Mouse (Mus musculus): Measurements from ENCODE around the gene Pcca. TPM values are rescaled to one million over a fixed set of nuclear protein-coding genes. Genes with fewer than 3 reads are reported as not detected.

The Pcca gene
- 10 to 100 TPM; 30.2 to 34.4 TPM for total RNA-seq (2021)
- long read RNA-seq, experiment 1, transcript Pcca-201 (24 exons, 2,592 nt): major isoform, 13 of 23 reads
- long read RNA-seq, experiment 1, partial matches to known transcripts: 2 of 23 reads
- long read RNA-seq, experiment 1, other reads (novel, unspliced or antisense): 8 of 23 reads
- long read RNA-seq, experiment 2, transcript Pcca-201 (24 exons, 2,592 nt): major isoform, 20 of 30 reads
- long read RNA-seq, experiment 2, partial matches to known transcripts: 5 of 30 reads
- long read RNA-seq, experiment 2, other reads (novel, unspliced or antisense): 5 of 30 reads

- peak; percentile 96 to 98 for DNase-seq (ENCODE audit: low spot score in 2 of 2)
- intact Hi-C loops (cut with DNase I): no loop called here
These were observed at the start of gene Pcca for GRCm38 (mm10) chr14:122534017-122534924. Gene Pcca, plus strand, starts transcription at chr14:122534324.

GRCm38 (mm10) chr14:122484458-122484843 lies 49.7 kb upstream of the Pcca start:
- intact Hi-C loops (cut with DNase I): no loop called here
- DNase-seq (ENCODE audit: low spot score in 2 of 2): no peak

GRCm38 (mm10) chr14:122484844-122485551 lies 49.1 kb upstream of the Pcca start:
- intact Hi-C loops (cut with DNase I): loop anchor here (5.0 kb wide), 1 partner anchor 392 kb away; no protein-coding TSS in a partner anchor
- no peak for DNase-seq (ENCODE audit: low spot score in 2 of 2)

GRCm38 (mm10) chr14:122485635-122486181 lies 48.4 kb upstream of the Pcca start:
- DNase-seq (ENCODE audit: low spot score in 2 of 2): no peak
- intact Hi-C loops (cut with DNase I): loop anchor here (5.0 kb wide), 1 partner anchor 392 kb away; no protein-coding TSS in a partner anchor

GRCm38 (mm10) chr14:122486611-122487010 lies 47.5 kb upstream of the Pcca start:
- intact Hi-C loops (cut with DNase I): loop anchor here (5.0 kb wide), 1 partner anchor 391 kb away; no protein-coding TSS in a partner anchor
- no peak for DNase-seq (ENCODE audit: low spot score in 2 of 2)

- DNase-seq (ENCODE audit: low spot score in 2 of 2): no peak
- intact Hi-C loops (cut with DNase I): loop anchor here (5.0 kb wide), 1 partner anchor 390 kb away; no protein-coding TSS in a partner anchor
These were observed 46.8 kb upstream of the Pcca start for GRCm38 (mm10) chr14:122487366-122487765.

GRCm38 (mm10) chr14:122489041-122489440 lies 45.1 kb upstream of the Pcca start:
- intact Hi-C loops (cut with DNase I): loop anchor here (5.0 kb wide), 1 partner anchor 388 kb away; no protein-coding TSS in a partner anchor
- no peak for DNase-seq (ENCODE audit: low spot score in 2 of 2)

GRCm38 (mm10) chr14:122489686-122490414 lies 44.3 kb upstream of the Pcca start:
- DNase-seq (ENCODE audit: low spot score in 2 of 2): no peak
- intact Hi-C loops (cut with DNase I): loop anchor here (5.0 kb wide), 1 partner anchor 387 kb away; no protein-coding TSS in a partner anchor

- no peak for DNase-seq (ENCODE audit: low spot score in 2 of 2)
- intact Hi-C loops (cut with DNase I): no loop called here
These were observed 43.4 kb upstream of the Pcca start, which contains the start of gene Gm10837 for GRCm38 (mm10) chr14:122490441-122491328. Gene Gm10837, plus strand, starts transcription at chr14:122490586.

GRCm38 (mm10) chr14:122491521-122491920 lies 42.6 kb upstream of the Pcca start:
- DNase-seq (ENCODE audit: low spot score in 2 of 2): no peak
- intact Hi-C loops (cut with DNase I): no loop called here

- no peak for DNase-seq (ENCODE audit: low spot score in 2 of 2)
- intact Hi-C loops (cut with DNase I): no loop called here
These were observed 42.1 kb upstream of the Pcca start for GRCm38 (mm10) chr14:122492015-122492414.

GRCm38 (mm10) chr14:122509058-122509457 lies 25.1 kb upstream of the Pcca start:
- intact Hi-C loops (cut with DNase I): loop anchor here (2.0 kb wide), 1 partner anchor 368 kb away; no protein-coding TSS in a partner anchor
- no peak for DNase-seq (ENCODE audit: low spot score in 2 of 2)

GRCm38 (mm10) chr14:122511519-122511918 lies 22.6 kb upstream of the Pcca start:
- intact Hi-C loops (cut with DNase I): no loop called here
- DNase-seq (ENCODE audit: low spot score in 2 of 2): no peak

- intact Hi-C loops (cut with DNase I): no loop called here
- DNase-seq (ENCODE audit: low spot score in 2 of 2): no peak
These were observed 20.6 kb upstream of the Pcca start for GRCm38 (mm10) chr14:122513511-122514036.

- DNase-seq (ENCODE audit: low spot score in 2 of 2): no peak
These were observed 5.6 kb upstream of the Pcca start for GRCm38 (mm10) chr14:122528475-122528874.

GRCm38 (mm10) chr14:122535986-122536385 lies 1.9 kb downstream of the Pcca start:
- intact Hi-C loops (cut with DNase I): no loop called here
- DNase-seq (ENCODE audit: low spot score in 2 of 2): no peak

More at GRCm38 (mm10) chr14:122528475-122528874, 5.6 kb upstream of the Pcca start:
- intact Hi-C loops (cut with DNase I): no loop called here

- intact Hi-C loops (cut with DNase I): loop anchor here (5.0 kb wide), 1 partner anchor 126 kb away; no protein-coding TSS in a partner anchor
These were observed 14.3 kb downstream of the Pcca start for GRCm38 (mm10) chr14:122548421-122548820.

More at GRCm38 (mm10) chr14:122548421-122548820, 14.3 kb downstream of the Pcca start:
- DNase-seq (ENCODE audit: low spot score in 2 of 2): no peak

Data from left cerebral cortex, postnatal 14 days (tissue).